Mouse (Mus musculus) forebrain, embryonic 11.5 days (tissue): ENCODE data around the gene Exoc2. TPM values are rescaled to one million over a fixed set of nuclear protein-coding genes. Genes with fewer than 3 reads are reported as not detected.

Experiments
- ATAC-seq: fragments of 200-750 bp; cut with Nextera tagmentation; replicated peaks from 2 replicates; pipeline ENCODE4 v1.8.0; 2017; ENCODE audit warnings: moderate TSS enrichment; ENCODE audit not compliant: low FRiP score
- DNase-seq: peaks from one replicate; pipeline ENCODE4 v3.0.0-alpha.2; 2017; ENCODE audit warnings: low spot score
- H3K27ac ChIP-seq: fragments of 300-500 bp; sonication (generic); 2 replicates; pipeline ENCODE4 v1.5.1; 2014; ENCODE audit warnings: low read depth, low read length
- H3K27me3 ChIP-seq: fragments of 300-500 bp; sonication (generic); 2 replicates; pipeline ENCODE4 v1.6.1; 2014; ENCODE audit warnings: mild to moderate bottlenecking, low read length, mixed read lengths; ENCODE audit not compliant: control insufficient read depth, insufficient read depth
- H3K36me3 ChIP-seq: fragments of 300-500 bp; sonication (generic); 2 replicates; pipeline ENCODE4 v1.6.1; 2014; ENCODE audit warnings: mild to moderate bottlenecking, low read length, moderate library complexity, mixed read lengths; ENCODE audit not compliant: control insufficient read depth, insufficient read depth
- H3K4me1 ChIP-seq: fragments of 300-500 bp; sonication (generic); replicated peaks from 2 replicates; pipeline ENCODE4 v1.6.1; 2014; ENCODE audit warnings: low read length, mixed read lengths; ENCODE audit not compliant: control insufficient read depth, insufficient read depth
- H3K4me2 ChIP-seq: fragments of 300-500 bp; sonication (generic); 2 replicates; pipeline ENCODE4 v1.6.1; 2014; ENCODE audit warnings: low read depth, mild to moderate bottlenecking, low read length, moderate library complexity, mixed read lengths; ENCODE audit not compliant: severe bottlenecking
- H3K4me3 ChIP-seq: fragments of 300-500 bp; sonication (generic); 2 replicates; pipeline ENCODE4 v1.5.1; 2014; ENCODE audit warnings: low read depth, low read length
- H3K9ac ChIP-seq: fragments of 300-500 bp; sonication (generic); 2 replicates; pipeline ENCODE4 v1.6.1; 2014; ENCODE audit warnings: low read length
- H3K9me3 ChIP-seq: fragments of 300-500 bp; sonication (generic); 2 replicates; pipeline ENCODE4 v1.6.1; 2016; ENCODE audit warnings: low read length, mixed read lengths; ENCODE audit not compliant: control insufficient read depth
- WGBS: fragments of 180-500 bp; shearing (Covaris S2); extraction: QIAGEN DNeasy Blood & Tissue Kit; methylation state at CpG from one replicate; pipeline ENCODE4 v1.1.7; 2014; 5-methylcytosine and 5-hydroxymethylcytosine counted together
- polyA plus RNA-seq: library from polyadenylated mRNA; unstranded; fragments of >200 nt; fragmentation: Nextera tagmentation; extraction: Ambion mirVana; gene quantifications from 2 replicates; pipeline ENCODE4 v1.2.1, GENCODE M21; 2014

Gene Exoc2
- polyA plus RNA-seq, 1 experiment from 2014 or later: 37.9 TPM

GRCm38 (mm10) chr13:30901387-30902041, 72.4 kb downstream of the Exoc2 start:
- no peaks in the 10 kb centered on the region for H3K27me3 ChIP-seq
- H3K9me3 ChIP-seq: no peaks in the 10 kb centered on the region
- H3K27ac ChIP-seq: no peak overlapping the region
- H3K36me3 ChIP-seq: no peaks in the 10 kb centered on the region
- no peak overlapping the region for H3K4me2 ChIP-seq
- no peak overlapping the region for H3K9ac ChIP-seq
- no peak overlapping the region for H3K4me3 ChIP-seq
- ATAC-seq (no peak), DNase-seq (no peak)
- H3K4me1 ChIP-seq: no peaks in the 10 kb centered on the region
- WGBS: 87% methylated on average over 7 of the region's 7 CpGs

- no peaks in the 10 kb centered on the region for H3K9me3 ChIP-seq
- DNase-seq (no peak), ATAC-seq (no peak)
- H3K9ac ChIP-seq: no peak overlapping the region
- H3K4me2 ChIP-seq: no peak overlapping the region
- no peaks in the 10 kb centered on the region for H3K4me1 ChIP-seq
- H3K27ac ChIP-seq: no peak overlapping the region
- H3K27me3 ChIP-seq: no peaks in the 10 kb centered on the region
- no peaks in the 10 kb centered on the region for H3K36me3 ChIP-seq
- no peak overlapping the region for H3K4me3 ChIP-seq
- WGBS: 52% methylated on average over 6 of the region's 6 CpGs
These were observed 79.8 kb downstream of the Exoc2 start for GRCm38 (mm10) chr13:30894015-30894634.

- Histone ChIP-seq H3K27ac (no peak overlapping the region), H3K4me2 (no peak overlapping the region), H3K36me3 (no peaks in the 10 kb centered on the region), H3K4me3 (no peak overlapping the region), H3K27me3 (no peaks in the 10 kb centered on the region), H3K9ac (no peak overlapping the region), H3K4me1 (no peaks in the 10 kb centered on the region), H3K9me3 (no peaks in the 10 kb centered on the region)
- ATAC-seq (no peak), DNase-seq (no peak)
- WGBS: 74% methylated on average over 4 of the region's 4 CpGs
These were observed 81.6 kb downstream of the Exoc2 start for GRCm38 (mm10) chr13:30892315-30892714.

GRCm38 (mm10) chr13:30891223-30891622, 82.7 kb downstream of the Exoc2 start:
- Histone ChIP-seq H3K36me3 (no peaks in the 10 kb centered on the region), H3K9ac (no peak overlapping the region), H3K9me3 (no peaks in the 10 kb centered on the region), H3K27me3 (no peaks in the 10 kb centered on the region), H3K4me3 (no peak overlapping the region), H3K4me1 (no peaks in the 10 kb centered on the region), H3K27ac (no peak overlapping the region), H3K4me2 (no peak overlapping the region)
- ATAC-seq: no peak
- DNase-seq: peak; percentile 53
- WGBS: 71% methylated on average over 5 of the region's 5 CpGs

- no peak overlapping the region for H3K4me3 ChIP-seq
- no peaks in the 10 kb centered on the region; the same call in 1 of the 2 replicates for H3K36me3 ChIP-seq
- no peak overlapping the region for H3K4me2 ChIP-seq
- no peak overlapping the region for H3K9ac ChIP-seq
- no peaks in the 10 kb centered on the region for H3K27me3 ChIP-seq
- ATAC-seq (no peak), DNase-seq (peak; percentile 87)
- WGBS: 13% methylated on average over 3 of the region's 3 CpGs
- H3K9me3 ChIP-seq: no peaks in the 10 kb centered on the region
- H3K27ac ChIP-seq: no peak overlapping the region
- no peaks in the 10 kb centered on the region for H3K4me1 ChIP-seq
These were observed 85.4 kb downstream of the Exoc2 start for GRCm38 (mm10) chr13:30888480-30888879.

GRCm38 (mm10) chr13:30880310-30880709, 93.6 kb downstream of the Exoc2 start:
- Histone ChIP-seq H3K27me3 (no peaks in the 10 kb centered on the region), H3K27ac (no peak overlapping the region), H3K9ac (no peak overlapping the region), H3K4me1 (no peaks in the 10 kb centered on the region), H3K4me3 (no peak overlapping the region), H3K4me2 (no peak overlapping the region), H3K36me3 (no peaks in the 10 kb centered on the region; the same call in 1 of the 2 replicates), H3K9me3 (no peaks in the 10 kb centered on the region)
- 95% methylated on average over 5 of the region's 5 CpGs for WGBS
- DNase-seq (no peak), ATAC-seq (no peak)

GRCm38 (mm10) chr13:30879871-30880270, 94.0 kb downstream of the Exoc2 start:
- 91% methylated on average over 1 of the region's 1 CpGs for WGBS
- Histone ChIP-seq H3K27me3 (no peaks in the 10 kb centered on the region), H3K4me1 (no peaks in the 10 kb centered on the region), H3K9ac (no peak overlapping the region), H3K4me2 (no peak overlapping the region), H3K4me3 (no peak overlapping the region), H3K27ac (no peak overlapping the region), H3K36me3 (no peaks in the 10 kb centered on the region; the same call in 1 of the 2 replicates), H3K9me3 (no peaks in the 10 kb centered on the region)
- ATAC-seq (no peak), DNase-seq (no peak)

GRCm38 (mm10) chr13:30875825-30876224, 98.1 kb downstream of the Exoc2 start:
- no peaks in the 10 kb centered on the region for H3K27me3 ChIP-seq
- no peaks in the 10 kb centered on the region for H3K36me3 ChIP-seq
- no peak overlapping the region for H3K27ac ChIP-seq
- no peak for DNase-seq
- no peak for ATAC-seq
- H3K4me2 ChIP-seq: no peak overlapping the region
- no peak overlapping the region for H3K9ac ChIP-seq
- no peaks in the 10 kb centered on the region for H3K4me1 ChIP-seq
- 92% methylated on average over 3 of the region's 3 CpGs for WGBS
- no peak overlapping the region for H3K4me3 ChIP-seq
- H3K9me3 ChIP-seq: no peaks in the 10 kb centered on the region

GRCm38 (mm10) chr13:30873472-30873871, 100.4 kb downstream of the Exoc2 start:
- ATAC-seq (no peak), DNase-seq (no peak)
- H3K4me3 ChIP-seq: no peak overlapping the region
- no peaks in the 10 kb centered on the region for H3K36me3 ChIP-seq
- H3K9ac ChIP-seq: no peak overlapping the region
- H3K4me1 ChIP-seq: no peaks in the 10 kb centered on the region
- WGBS: 87% methylated on average over 1 of the region's 1 CpGs
- no peak overlapping the region for H3K27ac ChIP-seq
- no peak overlapping the region for H3K4me2 ChIP-seq
- no peaks in the 10 kb centered on the region for H3K9me3 ChIP-seq
- H3K27me3 ChIP-seq: no peaks in the 10 kb centered on the region
